Comparison of ENCODE assay signal across 7 mouse cellular contexts in genomic region chr3:95224295-95224694, GRCm38 (mm10). TPM values are rescaled to one million over a fixed set of nuclear protein-coding genes. Genes with fewer than 3 reads are reported as not detected.
DNase-seq lines count a peak whose midpoint lies in the region; ATAC-seq and TF ChIP-seq lines count a peak whose summit lies in the region.

No protein-coding gene starts in this region.

- H3K9ac ChIP-seq in liver, postnatal 0 days (replicated peaks) = no peak overlapping the region
- no peak overlapping the region for H3K9ac ChIP-seq in liver, embryonic 12.5 days
- no peak overlapping the region for H3K9ac ChIP-seq in hindbrain, embryonic 15.5 days
- 0 out of 2 replicates have a peak overlapping the region, but pooled peaks have one; percentile 38 for H3K9ac ChIP-seq in neural tube, embryonic 13.5 days

- no peaks in the 10 kb centered on the region for H3K27me3 ChIP-seq in liver, postnatal 0 days (ENCODE audit: insufficient read depth, low read length)
- H3K27me3 ChIP-seq in liver, embryonic 12.5 days (replicated peaks) = no peaks in the 10 kb centered on the region
- H3K27me3 ChIP-seq in hindbrain, embryonic 15.5 days = no peaks in the 10 kb centered on the region
- no peaks in the 10 kb centered on the region for H3K27me3 ChIP-seq in neural tube, embryonic 13.5 days

- TF ChIP-seq EP300 in liver, postnatal 0 days (IDR thresholded peaks at IDR 0.05; ENCODE audit: low read depth) = no peak

- TF ChIP-seq CTCF in liver, postnatal 0 days (IDR thresholded peaks at IDR 0.05; ENCODE audit: low read depth) = no peak

- H3K4me1 ChIP-seq in liver, postnatal 0 days (ENCODE audit: insufficient read depth) = peaks cover 3% of the 10 kb centered on the region; the same call in 1 of the 2 replicates
- H3K4me1 ChIP-seq in liver, embryonic 12.5 days = peaks cover 20% of the 10 kb centered on the region
- H3K4me1 ChIP-seq in hindbrain, embryonic 15.5 days (replicated peaks) = peaks cover 41% of the 10 kb centered on the region
- peaks cover 55% of the 10 kb centered on the region for H3K4me1 ChIP-seq in neural tube, embryonic 13.5 days (replicated peaks)

- H3K4me3 ChIP-seq in liver, postnatal 0 days (ENCODE audit: low read depth, low read length) = no peak overlapping the region
- H3K4me3 ChIP-seq in liver, embryonic 12.5 days = no peak overlapping the region
- H3K4me3 ChIP-seq in hindbrain, embryonic 15.5 days = no peak overlapping the region
- peak overlapping the region; percentile 10 for H3K4me3 ChIP-seq in neural tube, embryonic 13.5 days

- no peak for ATAC-seq in liver, postnatal 0 days
- no peak for ATAC-seq in liver, embryonic 12.5 days
- ATAC-seq in hindbrain, embryonic 15.5 days (ENCODE audit: low FRiP score, low read depth) = no peak
- ATAC-seq in neural tube, embryonic 13.5 days (ENCODE audit: low read depth) = no peak

- H3K36me3 ChIP-seq in liver, postnatal 0 days (replicated peaks; ENCODE audit: insufficient read depth, low read length) = 0 out of 2 replicates have a peak, but pooled peaks cover 6% of the 10 kb centered on the region
- peaks cover 62% of the 10 kb centered on the region for H3K36me3 ChIP-seq in liver, embryonic 12.5 days
- peaks cover 43% of the 10 kb centered on the region for H3K36me3 ChIP-seq in hindbrain, embryonic 15.5 days
- H3K36me3 ChIP-seq in neural tube, embryonic 13.5 days = peaks cover 62% of the 10 kb centered on the region

- H3K4me2 ChIP-seq in liver, postnatal 0 days (ENCODE audit: low read depth, low read length) = no peak overlapping the region
- H3K4me2 ChIP-seq in liver, embryonic 12.5 days = no peak overlapping the region
- H3K4me2 ChIP-seq in hindbrain, embryonic 15.5 days = peak overlapping the region; percentile 40
- H3K4me2 ChIP-seq in neural tube, embryonic 13.5 days = peak overlapping the region; percentile 76

- no peak overlapping the region for H3K27ac ChIP-seq in liver, postnatal 0 days (ENCODE audit: low read depth)
- no peak overlapping the region for H3K27ac ChIP-seq in liver, embryonic 12.5 days
- H3K27ac ChIP-seq in hindbrain, embryonic 15.5 days (replicated peaks) = no peak overlapping the region
- H3K27ac ChIP-seq in neural tube, embryonic 13.5 days (replicated peaks) = 0 out of 2 replicates have a peak overlapping the region, but pooled peaks have one; percentile 23

- 59% methylated on average over 6 of the region's 6 CpGs for WGBS in liver, postnatal 0 days (ENCODE audit: insufficient replicate concordance)
- WGBS in liver, embryonic 12.5 days (ENCODE audit: insufficient replicate concordance) = 62% methylated on average over 6 of the region's 6 CpGs
- 29% methylated on average over 6 of the region's 6 CpGs for WGBS in hindbrain, embryonic 15.5 days
- WGBS in neural tube, embryonic 13.5 days = 28% methylated on average over 6 of the region's 6 CpGs

- peak; percentile 38 for DNase-seq in liver, postnatal 0 days
- DNase-seq in embryo, embryonic 10.5 days (ENCODE audit: low spot score) = peak; percentile 67
- no peak for DNase-seq in left cerebral cortex, postnatal 14 days (ENCODE audit: low spot score in 2 of 2)
- no peak for DNase-seq in cerebellum, adult 11 months

- intact Hi-C loops in left cerebral cortex, postnatal 14 days (cut with DNase I) = no loop called here

- no peaks in the 10 kb centered on the region for H3K9me3 ChIP-seq in liver, postnatal 0 days (ENCODE audit: low read length)
- no peaks in the 10 kb centered on the region for H3K9me3 ChIP-seq in liver, embryonic 12.5 days (replicated peaks)
- H3K9me3 ChIP-seq in hindbrain, embryonic 15.5 days = no peaks in the 10 kb centered on the region
- H3K9me3 ChIP-seq in neural tube, embryonic 13.5 days = no peaks in the 10 kb centered on the region

RNA-seq across cellular contexts. Expression of gene Cdc42se1, which starts 4.2 kb away (rescaled TPM):
- 31.7 and 32.3 TPM in 2 replicates for polyA plus RNA-seq in liver, postnatal 0 days (2015; fragmentation: Nextera tagmentation; extraction: Ambion mirVana)
- polyA plus RNA-seq in liver, embryonic 12.5 days (2016; fragmentation: Nextera tagmentation; extraction: Ambion mirVana) = 59.6 and 60.9 TPM in 2 replicates
- polyA plus RNA-seq in hindbrain, embryonic 15.5 days (2015; fragmentation: Nextera tagmentation; extraction: Ambion mirVana) = 57.1 and 59.3 TPM in 2 replicates
- polyA plus RNA-seq in neural tube, embryonic 13.5 days (2015; fragmentation: Nextera tagmentation; extraction: Ambion mirVana) = 60.8 and 61.3 TPM in 2 replicates
- total RNA-seq in left cerebral cortex, postnatal 14 days (2021) = 10 to 100 TPM; 67.3 to 71.2 TPM

RNA-seq across cellular contexts. Expression of gene Gabpb2, which starts 6.6 kb away (rescaled TPM):
- 2.5 and 3.9 TPM in 2 replicates for polyA plus RNA-seq in liver, postnatal 0 days (2015; fragmentation: Nextera tagmentation; extraction: Ambion mirVana)
- polyA plus RNA-seq in liver, embryonic 12.5 days (2016; fragmentation: Nextera tagmentation; extraction: Ambion mirVana) = 11.0 and 11.4 TPM in 2 replicates
- polyA plus RNA-seq in hindbrain, embryonic 15.5 days (2015; fragmentation: Nextera tagmentation; extraction: Ambion mirVana) = 3.4 and 3.6 TPM in 2 replicates
- polyA plus RNA-seq in neural tube, embryonic 13.5 days (2015; fragmentation: Nextera tagmentation; extraction: Ambion mirVana) = 3.3 and 4.1 TPM in 2 replicates
- 1 to 10 TPM; 7.5 to 7.8 TPM for total RNA-seq in left cerebral cortex, postnatal 14 days (2021)

RNA-seq across cellular contexts. Expression of gene Mllt11, which starts 7.7 kb away (rescaled TPM):
- 2.0 and 2.3 TPM in 2 replicates for polyA plus RNA-seq in liver, postnatal 0 days (2015; fragmentation: Nextera tagmentation; extraction: Ambion mirVana)
- 4.3 and 4.5 TPM in 2 replicates for polyA plus RNA-seq in liver, embryonic 12.5 days (2016; fragmentation: Nextera tagmentation; extraction: Ambion mirVana)
- polyA plus RNA-seq in hindbrain, embryonic 15.5 days (2015; fragmentation: Nextera tagmentation; extraction: Ambion mirVana) = 323 and 341 TPM in 2 replicates
- 267 and 299 TPM in 2 replicates for polyA plus RNA-seq in neural tube, embryonic 13.5 days (2015; fragmentation: Nextera tagmentation; extraction: Ambion mirVana)
- 100 to 1,000 TPM; 468 to 474 TPM for total RNA-seq in left cerebral cortex, postnatal 14 days (2021)

RNA-seq across cellular contexts. Expression of gene Gm128, which starts 17.1 kb away (rescaled TPM):
- polyA plus RNA-seq in liver, postnatal 0 days (2015; fragmentation: Nextera tagmentation; extraction: Ambion mirVana) = 0.08 TPM in 1 of 2 replicates, not detected in the other
- polyA plus RNA-seq in liver, embryonic 12.5 days (2016; fragmentation: Nextera tagmentation; extraction: Ambion mirVana) = 0.33 and 0.38 TPM in 2 replicates
- 0.13 and 0.19 TPM in 2 replicates for polyA plus RNA-seq in hindbrain, embryonic 15.5 days (2015; fragmentation: Nextera tagmentation; extraction: Ambion mirVana)
- 0.15 TPM in 1 of 2 replicates, not detected in the other for polyA plus RNA-seq in neural tube, embryonic 13.5 days (2015; fragmentation: Nextera tagmentation; extraction: Ambion mirVana)
- not detected for total RNA-seq in left cerebral cortex, postnatal 14 days (2021)

RNA-seq across cellular contexts. Expression of gene Bnipl, which starts 26.7 kb away (rescaled TPM):
- polyA plus RNA-seq in liver, postnatal 0 days (2015; fragmentation: Nextera tagmentation; extraction: Ambion mirVana) = not detected in 2 replicates
- polyA plus RNA-seq in liver, embryonic 12.5 days (2016; fragmentation: Nextera tagmentation; extraction: Ambion mirVana) = not detected in 2 replicates
- 0.29 TPM in 1 of 2 replicates, not detected in the other for polyA plus RNA-seq in hindbrain, embryonic 15.5 days (2015; fragmentation: Nextera tagmentation; extraction: Ambion mirVana)
- polyA plus RNA-seq in neural tube, embryonic 13.5 days (2015; fragmentation: Nextera tagmentation; extraction: Ambion mirVana) = not detected in 2 replicates
- under 1 TPM in 1 of 2 experiments, not detected in 1; 0.33 TPM for total RNA-seq in left cerebral cortex, postnatal 14 days (2021)

Comparison
In these comparisons a context has a peak if more than half of its experiments do, and no peak if none do; other contexts are left out.
1. DNase-seq: peak in liver, postnatal 0 days (single experiment) and embryo, embryonic 10.5 days (single experiment); none in left cerebral cortex, postnatal 14 days (0 of 2) and cerebellum, adult 11 months (single experiment).
2. H3K4me2 ChIP-seq: peak in hindbrain, embryonic 15.5 days (single experiment) and neural tube, embryonic 13.5 days (single experiment); none in liver, postnatal 0 days (single experiment) and liver, embryonic 12.5 days (single experiment).
3. RNA of gene Mllt11, which starts 7.7 kb away (polyA plus RNA-seq): 323 to 341 TPM in hindbrain, embryonic 15.5 days and 267 to 299 TPM in neural tube, embryonic 13.5 days; 4.3 to 4.5 TPM in liver, embryonic 12.5 days and 2.0 to 2.3 TPM in liver, postnatal 0 days; every median in the first group is over 10 times any median in the second.